Mouse (Mus musculus): ENCODE data around the gene Sco1. TPM values are rescaled to one million over a fixed set of nuclear protein-coding genes. Genes with fewer than 3 reads are reported as not detected.
A peak's percentile ranks its signal among the peaks of the same experiment; 100 is the strongest.

The Sco1 gene
- total and polyA plus RNA-seq, 3 experiments, result 15.4 to 32.7 (median 20.4) TPM

- Histone ChIP-seq H3K4me2 (ENCODE audit: insufficient read depth, low read depth, poor library complexity, severe bottlenecking) (peak overlapping the region; percentile 6; the same call in 1 of the 2 replicates), H3K79me2 (replicated peaks; ENCODE audit: control insufficient read depth, extremely low read depth, insufficient read depth, poor library complexity, severe bottlenecking) (no peaks in the 10 kb centered on the region), H3K4me1 (ENCODE audit: control insufficient read depth in 1 of 2, insufficient read depth in 2 of 2) (peaks cover 3 to 29% of the 10 kb centered on the region in 2 experiments; a peak in 2 of 4 replicates), H3K9me3 (replicated peaks; ENCODE audit: low read length) (no peaks in the 10 kb centered on the region), H3K27me3 (replicated peaks) (peaks cover 53% of the 10 kb centered on the region), H3K9ac (ENCODE audit: insufficient read depth, low read depth) (no peak overlapping the region), H3K4me3 (replicated peaks in 1 of 3; ENCODE audit: low read depth in 2 of 3, low read length in 2 of 3, poor library complexity in 1 of 3) (no peak overlapping the region), H3K36me3 (replicated peaks in 1 of 2; ENCODE audit: control insufficient read depth in 1 of 2, insufficient read depth in 1 of 2, low read length in 1 of 2) (no peaks in the 10 kb centered on the region), H3K27ac (ENCODE audit: insufficient read depth, low read depth) (no peak overlapping the region)
- dilution Hi-C loops (cut with MboI; ENCODE audit: extremely low pct_ligation_motif_present, extremely low pct_unique_long_range_greater_than_20kb, low sequenced_read_pairs) (no loop called here), in situ Hi-C loops (cut with MboI; ENCODE audit: low pct_ligation_motif_present, low pct_unique_long_range_greater_than_20kb, low sequenced_read_pairs) (loop anchor here (10.0 kb wide), 1 partner anchor 113 kb away; no protein-coding TSS in a partner anchor)
- TF ChIP-seq ZKSCAN1 (IDR thresholded peaks at IDR 0.05; ENCODE audit: borderline replicate concordance, low read depth, low read length) (no peak), POLR2AphosphoS2 (IDR thresholded peaks at IDR 0.05; ENCODE audit: low read depth, low read length) (no peak), MYC (IDR thresholded peaks at IDR 0.05; ENCODE audit: low read depth, low read length) (no peak), MEF2A (IDR thresholded peaks at IDR 0.05; ENCODE audit: borderline replicate concordance, low read depth, low read length) (no peak), HCFC1 (IDR thresholded peaks at IDR 0.05; ENCODE audit: low read depth, low read length) (no peak), POLR2A (IDR thresholded peaks at IDR 0.05; ENCODE audit: low read depth, low read length) (no peak)
- peak; percentile 70 for DNase-seq (ENCODE audit: extremely low read depth)
Measured at GRCm38 (mm10) chr11:67017801-67018591, 34.5 kb upstream of the Sco1 start.

- Histone ChIP-seq H3K27me3 (replicated peaks) (peaks cover 45% of the 10 kb centered on the region), H3K4me2 (ENCODE audit: insufficient read depth, low read depth, poor library complexity, severe bottlenecking) (peak overlapping the region; percentile 44), H3K36me3 (replicated peaks in 1 of 2; ENCODE audit: control insufficient read depth in 1 of 2, insufficient read depth in 1 of 2, low read length in 1 of 2) (no peaks in the 10 kb centered on the region), H3K9me3 (replicated peaks; ENCODE audit: low read length) (no peaks in the 10 kb centered on the region), H3K4me3 (replicated peaks in 1 of 3; ENCODE audit: low read depth in 2 of 3, low read length in 2 of 3, poor library complexity in 1 of 3) (no peak overlapping the region), H3K4me1 (ENCODE audit: control insufficient read depth in 1 of 2, insufficient read depth in 2 of 2) (peaks cover 3 to 29% of the 10 kb centered on the region in 2 experiments; a peak in 2 of 4 replicates), H3K27ac (ENCODE audit: insufficient read depth, low read depth) (no peak overlapping the region), H3K79me2 (replicated peaks; ENCODE audit: control insufficient read depth, extremely low read depth, insufficient read depth, poor library complexity, severe bottlenecking) (no peaks in the 10 kb centered on the region), H3K9ac (ENCODE audit: insufficient read depth, low read depth) (no peak overlapping the region)
- no peak for DNase-seq (ENCODE audit: extremely low read depth)
- dilution Hi-C loops (cut with MboI; ENCODE audit: extremely low pct_ligation_motif_present, extremely low pct_unique_long_range_greater_than_20kb, low sequenced_read_pairs) (no loop called here), in situ Hi-C loops (cut with MboI; ENCODE audit: low pct_ligation_motif_present, low pct_unique_long_range_greater_than_20kb, low sequenced_read_pairs) (loop anchor here (10.0 kb wide), 2 partner anchors 115 to 325 kb away; no protein-coding TSS in a partner anchor)
- TF ChIP-seq MXI1 (IDR thresholded peaks at IDR 0.05; ENCODE audit: low read depth, low read length) (no peak), UBTF (IDR thresholded peaks at IDR 0.05; ENCODE audit: low read depth, low read length) (no peak), ZNF384 (IDR thresholded peaks at IDR 0.05; ENCODE audit: low read depth, low read length) (no peak), RAD21 (IDR thresholded peaks at IDR 0.05; ENCODE audit: low read depth, low read length) (no peak), POLR2A (IDR thresholded peaks at IDR 0.05; ENCODE audit: low read depth, low read length) (no peak), NELFE (IDR thresholded peaks at IDR 0.05; ENCODE audit: low read depth, low read length) (no peak), ETS1 (conservative IDR thresholded peaks at IDR 0.05; ENCODE audit: low read depth, low read length) (no peak), MAFK (IDR thresholded peaks at IDR 0.05; ENCODE audit: insufficient replicate concordance, low read length) (no peak)
Measured at GRCm38 (mm10) chr11:67019711-67020475, 32.6 kb upstream of the Sco1 start.
